Mouse (Mus musculus) cerebellum, adult 2 months (tissue): ENCODE measurements around the gene Brix1.

Experiments used
- CTCF ChIP-seq: fragments of 200-500 bp; IDR thresholded peaks from 2 replicates; pipeline ENCODE4 v1.5.1; 2011; ENCODE audit warnings: low read depth, mild to moderate bottlenecking, control low read depth, low read length, moderate library complexity, borderline replicate concordance; ENCODE audit not compliant: insufficient read depth
- POLR2A ChIP-seq: fragments of 200-500 bp; IDR thresholded peaks from 2 replicates; pipeline ENCODE4 v1.6.1; 2011; ENCODE audit warnings: low read length, control low read depth, borderline replicate concordance; ENCODE audit not compliant: insufficient read depth

GRCm38 (mm10) chr15:10506099-10506498 is 20.4 kb upstream of the Brix1 start:
- no peak for TF ChIP-seq POLR2A
- TF ChIP-seq CTCF, result no peak
